Mouse (Mus musculus): ENCODE results near the gene Gsdme.

DNA sequence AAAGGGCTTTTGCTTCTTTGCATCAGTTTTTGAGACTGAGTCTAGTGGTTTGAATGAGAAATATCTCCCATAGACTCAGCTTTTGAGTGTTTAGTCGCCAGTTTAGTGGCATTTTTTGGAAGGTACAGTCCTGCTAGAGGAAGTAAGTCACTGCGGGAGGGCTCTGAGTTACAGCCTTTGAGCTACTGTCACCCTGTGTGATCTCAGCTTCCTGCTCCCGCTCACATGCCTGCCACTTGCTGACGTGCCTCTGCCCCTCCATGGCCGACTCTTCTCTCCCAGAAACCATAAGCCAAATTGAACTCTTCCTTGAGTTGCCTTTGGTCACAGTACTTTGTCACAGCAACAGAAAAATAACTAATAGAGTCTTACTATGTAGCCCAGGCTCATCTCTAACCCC lies 40.7 kb downstream of the Gsdme start:
- TF ChIP-seq EP300 (IDR thresholded peaks at IDR 0.05; ENCODE audit: insufficient read depth, low read depth, low read length) (no peak), CTCF (IDR thresholded peaks at IDR 0.05; ENCODE audit: low read depth, low read length) (no peak)

Measured in ES-Bruce4 (cell line).